Mouse (Mus musculus): ENCODE results near the gene St3gal5.
"Not testable (repeated sequence)": the region's sequence is repeated elsewhere in the genome, so short reads cannot be mapped to it uniquely, and the experiment has no call there.

The St3gal5 gene

GRCm38 (mm10) chr6:72130056-72130455, 32.7 kb downstream of the St3gal5 start:
- in situ Hi-C loops (cut with MboI; ENCODE audit: low sequenced_read_pairs): no loop called here

- in situ Hi-C loops (cut with MboI; ENCODE audit: low sequenced_read_pairs): no loop called here
Measured at GRCm38 (mm10) chr6:72132671-72133214, 35.4 kb downstream of the St3gal5 start.

GRCm38 (mm10) chr6:72134850-72135515, 37.6 kb downstream of the St3gal5 start:
- in situ Hi-C loops (cut with MboI; ENCODE audit: low sequenced_read_pairs): no loop called here

- in situ Hi-C loops (cut with MboI; ENCODE audit: low sequenced_read_pairs): no loop called here
Measured at GRCm38 (mm10) chr6:72136016-72136415, 38.6 kb downstream of the St3gal5 start.

- in situ Hi-C loops (cut with MboI; ENCODE audit: low sequenced_read_pairs): no loop called here
Measured at GRCm38 (mm10) chr6:72136543-72136942, 39.2 kb downstream of the St3gal5 start.

GRCm38 (mm10) chr6:72139508-72140193, 42.3 kb downstream of the St3gal5 start:
- in situ Hi-C loops (cut with MboI; ENCODE audit: low sequenced_read_pairs): no loop called here

- in situ Hi-C loops (cut with MboI; ENCODE audit: low sequenced_read_pairs): no loop called here
Measured at GRCm38 (mm10) chr6:72140371-72140770, 43.0 kb downstream of the St3gal5 start.

- in situ Hi-C loops (cut with MboI; ENCODE audit: low sequenced_read_pairs): no loop called here
Measured at GRCm38 (mm10) chr6:72141191-72141590, 43.8 kb downstream of the St3gal5 start.

- in situ Hi-C loops (cut with MboI; ENCODE audit: low sequenced_read_pairs): no loop called here
Measured at GRCm38 (mm10) chr6:72142561-72142960, 45.2 kb downstream of the St3gal5 start.

- in situ Hi-C loops (cut with MboI; ENCODE audit: low sequenced_read_pairs): no loop called here
Measured at GRCm38 (mm10) chr6:72144353-72144752, 47.0 kb downstream of the St3gal5 start.

- in situ Hi-C loops (cut with MboI; ENCODE audit: low sequenced_read_pairs): no loop called here
Measured at GRCm38 (mm10) chr6:72146803-72147202, 49.4 kb downstream of the St3gal5 start.

- in situ Hi-C loops (cut with MboI; ENCODE audit: low sequenced_read_pairs): no loop called here
Measured at GRCm38 (mm10) chr6:72148721-72149120, 51.3 kb downstream of the St3gal5 start.

- in situ Hi-C loops (cut with MboI; ENCODE audit: low sequenced_read_pairs): no loop called here
Measured at GRCm38 (mm10) chr6:72149797-72150196, 52.4 kb downstream of the St3gal5 start.

- in situ Hi-C loops (cut with MboI; ENCODE audit: low sequenced_read_pairs): no loop called here
Measured at GRCm38 (mm10) chr6:72152707-72153106, 55.3 kb downstream of the St3gal5 start.

GRCm38 (mm10) chr6:72153455-72153854, 56.1 kb downstream of the St3gal5 start:
- in situ Hi-C loops (cut with MboI; ENCODE audit: low sequenced_read_pairs): no loop called here

- in situ Hi-C loops (cut with MboI; ENCODE audit: low sequenced_read_pairs): not testable (repeated sequence)
Measured at GRCm38 (mm10) chr6:72154008-72154407, 56.6 kb downstream of the St3gal5 start.

GRCm38 (mm10) chr6:72154938-72155531, 57.6 kb downstream of the St3gal5 start:
- in situ Hi-C loops (cut with MboI; ENCODE audit: low sequenced_read_pairs): no loop called here

GRCm38 (mm10) chr6:72155649-72156048, 58.3 kb downstream of the St3gal5 start:
- in situ Hi-C loops (cut with MboI; ENCODE audit: low sequenced_read_pairs): no loop called here

- in situ Hi-C loops (cut with MboI; ENCODE audit: low sequenced_read_pairs): no loop called here
Measured at GRCm38 (mm10) chr6:72158966-72159764, 61.8 kb downstream of the St3gal5 start.

- in situ Hi-C loops (cut with MboI; ENCODE audit: low sequenced_read_pairs): loop anchor here (10.0 kb wide), 1 partner anchor 225 kb away; no protein-coding TSS in a partner anchor
Measured at GRCm38 (mm10) chr6:72159861-72160395, 62.5 kb downstream of the St3gal5 start.

GRCm38 (mm10) chr6:72160991-72161390, 63.6 kb downstream of the St3gal5 start:
- in situ Hi-C loops (cut with MboI; ENCODE audit: low sequenced_read_pairs): loop anchor here (10.0 kb wide), 1 partner anchor 226 kb away; no protein-coding TSS in a partner anchor

Measured in CH12F3 (cell line).